Mouse (Mus musculus): Measurements from ENCODE around the gene Bnipl. TPM values are rescaled to one million over a fixed set of nuclear protein-coding genes. Genes with fewer than 3 reads are reported as not detected.

Bnipl gene
- total RNA-seq, 2 experiments from 2014 or later: not detected

GRCm38 (mm10) chr3:95281216-95282126 is 30.5 kb upstream of the Bnipl start, which contains the start of the genes Mindy1 and Prune1:
TSS of gene Mindy1 (plus strand) at chr3:95281345.
TSS of gene Prune1 (minus strand) at chr3:95282076.
- ATAC-seq (replicated peaks; ENCODE audit: low FRiP score, poor library complexity, severe bottlenecking): peak; percentile 78

GRCm38 (mm10) chr3:95280747-95281146 is 29.8 kb upstream of the Bnipl start:
- ATAC-seq (replicated peaks; ENCODE audit: low FRiP score, poor library complexity, severe bottlenecking): no peak

- ATAC-seq (replicated peaks; ENCODE audit: low FRiP score, poor library complexity, severe bottlenecking): no peak
Observed at GRCm38 (mm10) chr3:95277149-95277551, 26.2 kb upstream of the Bnipl start.

- ATAC-seq (replicated peaks; ENCODE audit: low FRiP score, poor library complexity, severe bottlenecking): no peak
Observed at GRCm38 (mm10) chr3:95276428-95276934, 25.5 kb upstream of the Bnipl start.

GRCm38 (mm10) chr3:95275161-95275560 is 24.2 kb upstream of the Bnipl start:
- no peak for ATAC-seq (replicated peaks; ENCODE audit: low FRiP score, poor library complexity, severe bottlenecking)

- ATAC-seq (replicated peaks; ENCODE audit: low FRiP score, poor library complexity, severe bottlenecking): no peak
Observed at GRCm38 (mm10) chr3:95274453-95274852, 23.5 kb upstream of the Bnipl start.

- ATAC-seq (replicated peaks; ENCODE audit: low FRiP score, poor library complexity, severe bottlenecking): no peak
Observed at GRCm38 (mm10) chr3:95273471-95273870, 22.5 kb upstream of the Bnipl start.

- ATAC-seq (replicated peaks; ENCODE audit: low FRiP score, poor library complexity, severe bottlenecking): no peak
Observed at GRCm38 (mm10) chr3:95270766-95271364, 19.9 kb upstream of the Bnipl start.

- no peak for ATAC-seq (replicated peaks; ENCODE audit: low FRiP score, poor library complexity, severe bottlenecking)
Observed at GRCm38 (mm10) chr3:95269789-95270188, 18.8 kb upstream of the Bnipl start.

GRCm38 (mm10) chr3:95267855-95268254 is 16.9 kb upstream of the Bnipl start:
- no peak for ATAC-seq (replicated peaks; ENCODE audit: low FRiP score, poor library complexity, severe bottlenecking)

- ATAC-seq (replicated peaks; ENCODE audit: low FRiP score, poor library complexity, severe bottlenecking): no peak
Observed at GRCm38 (mm10) chr3:95266052-95266451, 15.1 kb upstream of the Bnipl start.

GRCm38 (mm10) chr3:95264724-95265123 is 13.7 kb upstream of the Bnipl start:
- no peak for ATAC-seq (replicated peaks; ENCODE audit: low FRiP score, poor library complexity, severe bottlenecking)

GRCm38 (mm10) chr3:95263089-95263739 is 12.2 kb upstream of the Bnipl start:
- ATAC-seq (replicated peaks; ENCODE audit: low FRiP score, poor library complexity, severe bottlenecking): peak; percentile 89

- ATAC-seq (replicated peaks; ENCODE audit: low FRiP score, poor library complexity, severe bottlenecking): no peak
Observed at GRCm38 (mm10) chr3:95261975-95262374, 11.0 kb upstream of the Bnipl start.

- ATAC-seq (replicated peaks; ENCODE audit: low FRiP score, poor library complexity, severe bottlenecking): no peak
Observed at GRCm38 (mm10) chr3:95256931-95257330, 5.9 kb upstream of the Bnipl start.

GRCm38 (mm10) chr3:95250361-95250760 is 632 bp downstream of the Bnipl start:
- no peak for ATAC-seq (replicated peaks; ENCODE audit: low FRiP score, poor library complexity, severe bottlenecking)

GRCm38 (mm10) chr3:95247660-95248336 is 3.2 kb downstream of the Bnipl start:
- ATAC-seq (replicated peaks; ENCODE audit: low FRiP score, poor library complexity, severe bottlenecking): no peak

GRCm38 (mm10) chr3:95246465-95247231 is 4.3 kb downstream of the Bnipl start:
- peak; percentile 88 for ATAC-seq (replicated peaks; ENCODE audit: low FRiP score, poor library complexity, severe bottlenecking)

- no peak for ATAC-seq (replicated peaks; ENCODE audit: low FRiP score, poor library complexity, severe bottlenecking)
Observed at GRCm38 (mm10) chr3:95243086-95243485, 7.9 kb downstream of the Bnipl start.

Data from erythroid progenitor cell, adult 5-6 weeks (primary cell).